Mouse (Mus musculus) cerebellum, postnatal 14 days (tissue): ENCODE results near the gene Igflr1.

Experiments used
- DNase-seq, 2 experiments: peaks; one replicate each; pipeline ENCODE4 v3.0.0; 2021; ENCODE audit warnings: mixed read lengths in 2 of 2

Igflr1 gene

DNA sequence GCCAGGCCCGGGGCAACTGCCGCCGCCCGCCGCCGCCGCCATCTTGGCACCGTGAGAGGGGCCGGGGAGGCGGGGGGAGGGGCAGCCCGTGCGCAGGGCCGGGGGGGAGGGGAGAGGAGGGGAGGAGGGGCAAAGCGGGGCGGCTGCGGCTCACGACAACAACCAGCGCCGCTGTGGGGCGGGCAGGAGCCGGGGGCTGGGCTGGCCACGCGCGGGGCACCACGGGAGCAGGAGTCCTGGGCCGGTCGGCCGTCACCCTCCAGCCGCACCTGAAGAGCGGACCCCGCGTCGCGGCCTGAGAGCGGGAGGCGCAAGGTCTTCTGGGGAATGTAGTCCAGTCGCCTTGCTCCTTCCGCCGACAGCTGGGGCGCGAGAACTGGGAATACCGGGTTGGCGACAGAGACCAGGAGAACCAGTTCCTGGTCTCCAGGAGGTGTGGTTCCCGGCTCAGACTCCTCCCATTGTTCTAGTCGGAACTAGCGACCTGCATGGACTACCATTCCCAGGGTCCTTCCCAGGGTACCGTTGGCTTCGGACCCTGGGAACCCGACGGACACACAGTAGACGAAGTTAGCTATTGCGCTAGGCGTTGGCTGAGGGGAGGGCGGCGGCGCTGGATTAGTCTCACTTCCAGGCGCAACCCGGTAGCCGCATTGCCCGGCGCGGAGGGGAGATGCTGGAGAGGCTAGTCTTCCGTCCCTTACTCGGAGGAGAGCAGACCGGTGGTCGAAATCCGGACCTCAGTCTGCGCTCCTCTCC is 23.6 kb downstream of the Igflr1 start, which contains the start of gene Kmt2b:
Gene Kmt2b (minus strand): TSS at position 51 of the 759 bp plus-strand sequence.
- peak; percentile 95 to 97 for DNase-seq

GRCm38 (mm10) chr7:30589435-30590301 is 24.4 kb downstream of the Igflr1 start:
- peak; percentile 92 to 96 for DNase-seq

DNA sequence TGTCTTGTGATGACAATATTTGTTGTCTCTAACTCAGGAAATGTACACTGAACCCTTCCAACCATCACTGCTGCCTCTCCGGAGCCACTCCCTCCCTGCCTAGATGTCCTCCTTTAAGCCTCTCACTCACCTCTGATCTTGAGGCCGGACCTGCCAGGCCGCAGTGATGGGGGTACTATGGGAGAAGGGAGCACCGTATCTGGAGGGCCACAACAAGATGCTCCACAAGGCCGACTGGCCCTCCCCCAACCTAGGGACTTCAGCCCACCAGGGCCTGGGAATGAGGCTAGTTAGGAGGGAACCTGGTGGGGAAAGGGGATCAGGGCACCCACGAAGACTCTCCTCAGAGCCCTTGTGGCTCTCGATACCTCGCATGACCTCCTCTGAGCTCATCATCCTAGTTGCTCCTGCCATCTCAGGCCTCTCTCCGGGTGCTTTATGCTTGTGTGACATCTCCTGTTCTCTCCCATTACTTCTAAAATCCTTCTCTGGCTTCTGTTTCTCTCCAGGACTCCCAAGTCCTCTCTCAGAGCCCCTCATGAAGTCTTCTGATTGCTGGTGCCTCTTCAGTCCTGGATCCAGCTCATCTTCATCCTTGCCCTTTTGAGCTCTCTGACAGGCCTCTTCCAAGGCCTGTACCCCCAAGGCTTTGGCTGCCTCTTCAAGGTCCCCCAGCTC is 25.8 kb downstream of the Igflr1 start:
- no peak for DNase-seq

GRCm38 (mm10) chr7:30591605-30591951 is 26.4 kb downstream of the Igflr1 start:
- DNase-seq: no peak

DNA sequence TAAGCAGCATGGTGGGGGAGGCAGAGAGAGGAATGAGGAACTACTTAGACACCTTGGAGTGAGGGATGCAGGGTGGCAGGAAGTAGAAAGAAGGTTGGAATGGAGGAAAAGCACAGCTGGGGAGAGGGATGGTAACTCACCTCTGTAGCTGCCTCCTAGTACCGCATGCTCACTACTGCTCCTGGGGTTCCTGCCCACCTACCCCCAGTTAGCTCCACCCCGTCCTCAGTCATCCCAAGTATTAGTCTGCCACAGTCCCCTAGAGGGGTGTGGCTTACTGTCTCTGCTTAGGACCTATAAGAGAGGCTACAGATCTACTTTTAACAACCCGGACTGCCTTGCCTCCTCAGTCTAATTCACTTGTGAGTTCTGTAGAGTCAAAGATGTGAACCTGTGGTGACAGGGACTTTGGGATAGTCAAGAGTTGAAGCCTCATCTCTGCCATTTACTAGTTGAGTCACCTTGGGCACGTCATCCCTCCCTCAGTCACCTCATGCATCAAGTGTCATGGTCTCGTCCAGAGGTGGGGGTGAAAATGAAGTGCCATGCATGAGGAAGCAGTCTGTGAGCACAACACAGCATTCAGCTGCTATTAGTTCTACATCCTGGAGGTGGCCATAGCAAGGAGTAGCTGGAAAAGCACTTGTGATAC is 27.7 kb downstream of the Igflr1 start:
- DNase-seq: no peak

DNA sequence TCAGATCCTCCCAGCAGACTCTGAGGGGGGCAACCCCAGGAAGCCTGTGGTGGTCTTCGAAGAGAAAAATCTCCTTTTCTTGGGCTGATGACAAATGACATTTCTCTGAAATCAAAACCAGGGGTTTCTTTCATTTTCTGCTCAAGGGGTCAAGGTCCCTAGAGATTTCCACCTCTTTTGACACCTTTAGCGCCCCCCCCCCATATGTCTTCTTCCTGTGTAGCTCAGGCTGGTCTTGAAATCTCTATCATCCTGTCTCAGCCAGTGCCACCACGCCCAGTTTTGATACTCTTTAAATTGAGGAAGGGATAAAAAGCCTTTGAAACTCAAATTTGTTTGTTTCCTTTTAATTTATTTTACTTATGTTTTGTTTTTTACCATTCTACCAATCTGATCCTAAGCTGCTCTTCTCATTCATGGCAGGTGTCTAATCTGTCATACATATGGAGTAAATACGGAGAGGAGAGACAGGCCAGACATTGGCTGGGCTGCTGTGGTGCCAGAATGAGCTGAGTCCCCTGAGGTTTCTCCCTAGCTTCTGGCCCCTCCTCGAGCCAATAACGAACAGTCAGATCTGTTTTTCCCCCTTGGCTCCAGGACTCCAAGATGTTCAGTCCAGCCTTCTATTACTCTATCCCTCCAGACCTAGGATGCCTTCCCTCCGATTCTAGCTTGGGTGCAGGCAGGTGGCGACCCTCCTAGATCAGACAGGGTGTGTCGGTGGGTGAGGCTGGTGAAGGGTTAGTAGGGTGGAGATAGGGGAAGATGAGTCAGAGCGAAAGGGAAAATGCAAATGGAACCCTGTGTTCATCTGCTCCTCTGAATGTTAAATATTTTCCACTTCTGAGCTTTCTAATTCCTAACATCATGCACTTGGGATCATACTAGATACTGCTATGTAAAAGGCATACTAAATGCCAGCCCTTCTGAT is 28.6 kb downstream of the Igflr1 start:
- DNase-seq: peak in 1 of 2 experiments; percentile 4

DNA sequence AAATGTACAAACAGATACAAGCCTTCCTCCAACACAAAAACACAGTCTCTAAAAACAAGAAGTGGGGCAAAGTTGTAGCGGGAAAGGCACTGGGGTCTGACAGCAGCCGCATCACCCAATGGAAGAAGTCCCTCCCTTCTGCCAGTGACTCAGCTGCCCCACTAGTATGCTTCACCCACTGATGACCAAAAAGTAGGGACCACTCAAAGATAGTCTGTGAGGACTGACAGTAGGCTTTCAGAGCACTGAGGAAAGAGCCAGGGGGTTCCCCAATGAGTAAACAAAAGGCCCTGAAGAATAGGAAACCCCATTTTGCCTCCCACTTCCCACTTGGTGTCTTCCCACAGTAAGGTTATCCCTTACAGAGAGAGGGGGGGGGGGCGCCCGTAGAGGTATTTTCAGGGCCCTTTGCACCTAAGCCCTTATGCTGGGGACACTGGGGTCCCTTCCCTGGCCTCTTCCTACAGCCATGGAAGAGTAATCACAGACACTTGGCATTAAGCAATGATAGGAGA is 29.3 kb downstream of the Igflr1 start:
- DNase-seq: no peak

- no peak for DNase-seq
Observed at GRCm38 (mm10) chr7:30596093-30596492, 30.9 kb downstream of the Igflr1 start.

- DNase-seq: no peak
Observed at GRCm38 (mm10) chr7:30596811-30597210, 31.6 kb downstream of the Igflr1 start.

DNA sequence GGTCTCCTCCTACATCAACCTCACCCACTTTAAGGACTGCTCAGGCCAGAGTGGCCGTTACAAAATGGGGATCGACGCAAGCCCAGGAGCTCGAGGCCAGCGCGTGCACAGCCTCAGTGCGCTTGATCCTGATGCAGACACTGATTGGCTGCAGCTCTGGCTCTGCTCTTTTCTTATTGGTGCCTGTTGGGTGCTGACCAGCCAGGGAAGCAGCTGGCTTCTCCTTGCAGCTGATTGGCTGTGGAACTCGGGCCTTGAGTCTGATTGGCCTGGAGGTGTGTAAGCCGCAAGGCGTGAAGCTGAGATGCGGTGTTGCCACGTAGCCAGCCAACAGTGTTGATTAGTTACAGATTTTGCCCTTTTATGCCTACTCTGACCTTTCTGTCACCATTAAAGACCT is 33.6 kb downstream of the Igflr1 start, which contains the start of gene Zbtb32:
Gene Zbtb32 (minus strand): TSS at position 124 of the 400 bp plus-strand sequence.
- DNase-seq: no peak

- peak; percentile 98 for DNase-seq
Observed at GRCm38 (mm10) chr7:30599933-30600353, 34.7 kb downstream of the Igflr1 start.

DNA sequence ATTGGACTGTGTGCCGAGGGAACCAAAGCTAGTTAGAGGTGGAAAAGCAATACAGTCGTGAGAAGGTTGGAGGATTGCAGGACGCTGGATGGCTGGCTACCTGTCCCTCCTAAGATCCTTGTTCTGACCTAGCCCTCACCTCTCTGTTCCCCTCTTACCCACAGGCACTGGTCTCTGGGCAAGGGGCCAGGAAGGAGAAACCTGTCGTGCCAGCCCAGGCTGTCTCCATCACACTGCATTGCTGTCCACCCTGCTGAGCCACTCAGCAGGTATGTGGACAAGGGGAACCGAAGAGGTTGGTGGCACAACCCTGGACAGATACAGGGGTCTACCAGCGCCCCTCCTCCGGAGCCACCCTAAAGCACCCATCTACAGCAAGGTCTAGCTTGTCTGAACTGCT is 35.4 kb downstream of the Igflr1 start:
- peak; percentile 46 to 50 for DNase-seq

DNA sequence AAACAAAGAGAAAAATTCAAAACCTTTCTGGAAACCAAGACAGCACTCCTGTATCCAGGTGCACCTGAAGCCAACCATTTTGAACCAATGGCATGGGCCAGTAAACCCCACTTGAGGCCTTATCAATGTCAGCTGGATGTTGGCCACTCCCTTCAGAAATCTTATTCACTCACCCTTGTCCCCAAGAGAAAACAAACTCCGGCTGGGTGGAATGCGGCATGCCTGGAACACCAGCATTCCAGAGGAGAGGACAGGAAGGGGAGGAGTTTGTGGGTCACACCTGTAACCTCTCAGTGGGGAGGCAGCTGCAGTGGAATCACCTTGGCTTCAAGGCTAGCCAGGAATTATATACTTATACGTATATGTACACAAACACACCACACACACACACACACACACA is 37.4 kb downstream of the Igflr1 start:
- no peak for DNase-seq

- DNase-seq: no peak
Observed at GRCm38 (mm10) chr7:30604424-30604823, 39.2 kb downstream of the Igflr1 start.

DNA sequence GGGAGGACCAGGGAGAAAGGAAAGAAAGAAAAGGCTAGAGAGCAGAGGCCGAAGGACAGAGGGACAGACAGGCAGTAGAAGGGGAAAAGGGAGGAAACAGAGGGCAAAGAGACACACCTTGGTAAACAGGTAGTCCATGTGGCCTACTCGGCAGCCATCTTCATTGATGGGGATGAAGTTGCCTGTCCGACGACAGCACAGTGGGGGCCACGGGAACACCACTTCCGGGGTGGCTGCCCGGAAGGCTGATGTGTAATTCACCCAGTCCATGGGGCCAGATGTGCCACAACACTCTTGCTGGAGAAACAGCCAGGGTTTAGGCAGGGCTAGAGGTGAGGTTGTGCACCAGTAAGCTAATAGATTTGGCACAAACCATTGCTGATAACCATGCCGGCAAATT is 39.7 kb downstream of the Igflr1 start:
- DNase-seq: no peak

- peak; percentile 73 to 83 for DNase-seq
Observed at GRCm38 (mm10) chr7:30607706-30608309, 42.6 kb downstream of the Igflr1 start.

GRCm38 (mm10) chr7:30608476-30608875 is 43.2 kb downstream of the Igflr1 start:
- DNase-seq: no peak

- DNase-seq: no peak
Observed at GRCm38 (mm10) chr7:30610043-30610442, 44.8 kb downstream of the Igflr1 start.

- DNase-seq: no peak
Observed at GRCm38 (mm10) chr7:30612654-30613402, 47.6 kb downstream of the Igflr1 start, which contains the start of gene Upk1a. Gene Upk1a, minus strand, starts transcription at chr7:30612847.

DNA sequence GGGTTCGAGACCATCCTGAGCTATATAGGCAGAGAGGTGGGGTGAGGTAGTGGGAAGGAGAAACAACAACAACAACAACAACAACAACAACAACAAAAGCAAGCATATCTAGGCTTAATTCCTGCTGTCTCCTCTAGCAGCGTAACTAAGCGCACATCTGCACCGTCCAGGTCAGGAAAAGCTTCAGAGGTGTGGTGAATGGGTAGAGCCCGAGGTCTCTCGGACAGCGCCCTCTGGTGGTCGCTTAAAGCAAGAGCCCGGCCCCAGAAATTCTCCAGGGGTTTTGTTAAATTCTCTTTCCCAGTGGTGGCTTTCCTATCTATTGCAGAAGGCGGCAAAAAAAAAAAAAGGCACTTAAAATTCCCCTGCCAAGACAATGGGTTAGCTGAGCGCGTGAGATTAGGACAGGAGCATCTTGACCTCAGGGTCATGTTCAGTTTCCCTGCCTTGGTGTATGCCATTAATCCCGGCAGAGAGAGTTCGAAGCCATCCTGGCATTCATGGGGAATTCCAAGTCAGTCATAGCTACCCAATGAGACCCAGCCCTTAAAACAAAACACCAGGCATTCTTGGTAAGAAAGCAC is 48.4 kb downstream of the Igflr1 start:
- peak; percentile 73 to 83 for DNase-seq
